Mouse (Mus musculus) heart, postnatal 4 days (tissue): Measurements from ENCODE around the gene Srsf9. TPM values are rescaled to one million over a fixed set of nuclear protein-coding genes. Genes with fewer than 3 reads are reported as not detected.
"Not testable (repeated sequence)": the region's sequence is repeated elsewhere in the genome, so short reads cannot be mapped to it uniquely, and the experiment has no call there.

Experiments used
- DNase-seq: peaks from one replicate; pipeline ENCODE4 v3.0.0; 2021
- total RNA-seq, 2 experiments: library from RNA; stranded (reverse); gene quantifications; 2 replicates each; pipeline ENCODE4 v1.2.3; 2021

Gene Srsf9
- 10 to 100 TPM; 39.1 to 42.4 TPM for total RNA-seq

GRCm38 (mm10) chr5:115326875-115327609, at the start of gene Srsf9:
TSS of gene Srsf9 (plus strand) at chr5:115327177.
- DNase-seq: peak; percentile 98

DNA sequence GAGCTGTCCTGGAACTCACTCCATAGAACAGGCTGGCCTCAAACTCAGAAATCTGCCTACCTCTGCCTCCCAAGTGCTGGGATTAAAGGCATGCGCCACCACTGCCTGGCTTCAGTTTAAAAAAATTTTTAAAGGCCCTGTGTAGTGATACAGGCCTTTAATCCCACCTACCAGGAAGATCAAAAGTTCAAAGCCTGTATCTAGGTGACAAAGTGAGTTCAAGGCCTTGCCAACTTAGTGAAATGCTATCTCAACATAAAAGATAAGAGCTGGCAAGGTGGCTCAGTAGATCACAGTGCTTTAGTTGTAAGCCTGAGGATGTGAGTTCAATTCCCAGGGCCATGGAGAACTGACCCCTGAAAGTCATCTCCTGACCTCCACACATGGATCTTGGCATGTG, 48.9 kb upstream of the Srsf9 start:
- DNase-seq: no peak

DNA sequence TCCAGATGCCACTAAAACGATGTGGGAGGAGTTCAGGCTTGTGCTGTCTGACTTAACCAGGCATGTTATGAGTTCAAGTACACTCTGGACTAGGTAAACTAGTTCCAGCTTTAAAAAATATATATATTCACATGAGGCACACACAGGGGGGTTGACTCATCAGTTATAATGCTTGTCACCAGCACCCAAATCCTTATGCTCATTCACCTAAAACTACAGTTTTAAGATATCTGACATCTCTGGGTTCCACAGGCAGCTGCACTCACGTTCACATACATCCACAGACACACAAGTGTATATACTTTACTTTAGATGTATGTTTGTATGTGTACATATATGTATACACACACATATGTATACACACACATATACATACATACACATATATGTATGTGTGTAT, 48.2 kb upstream of the Srsf9 start:
- DNase-seq: no peak

- DNase-seq: peak; percentile 90
Measured at GRCm38 (mm10) chr5:115279226-115280049, 47.5 kb upstream of the Srsf9 start, which contains the start of gene Coq5. TSS of gene Coq5 (plus strand) at chr5:115279666.

DNA sequence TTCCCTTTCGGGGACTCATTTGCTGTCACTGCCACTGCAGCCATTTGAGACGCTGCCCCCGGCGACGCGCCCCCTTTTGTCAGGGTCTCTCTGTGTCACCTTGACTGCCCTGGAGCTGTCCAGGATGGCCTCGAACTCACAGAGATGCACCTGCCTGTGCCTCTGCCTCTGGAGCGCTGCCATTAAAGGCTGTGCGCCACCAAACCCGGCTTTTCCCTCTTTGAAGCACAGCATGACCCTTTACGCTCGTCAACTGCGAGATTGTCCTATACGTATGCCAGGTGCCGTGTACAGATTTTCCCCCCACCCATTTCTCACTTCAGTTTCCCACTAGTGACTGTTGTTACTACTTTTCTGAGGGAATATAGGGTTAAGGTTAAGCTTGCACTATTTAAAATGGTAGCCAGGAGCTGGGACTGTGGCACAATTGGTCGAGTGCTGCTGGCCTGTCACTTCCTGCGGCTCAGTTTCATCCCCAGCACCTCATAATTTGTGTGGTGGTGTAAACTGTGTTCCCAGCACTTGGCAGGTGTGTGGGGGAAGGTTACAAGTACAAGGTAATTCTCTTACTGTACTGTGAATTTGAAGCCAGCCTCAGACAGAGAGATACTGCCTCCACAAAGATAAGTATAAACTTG, 46.8 kb upstream of the Srsf9 start:
- peak; percentile 48 for DNase-seq

GRCm38 (mm10) chr5:115284735-115285134, 42.2 kb upstream of the Srsf9 start:
- no peak for DNase-seq

DNA sequence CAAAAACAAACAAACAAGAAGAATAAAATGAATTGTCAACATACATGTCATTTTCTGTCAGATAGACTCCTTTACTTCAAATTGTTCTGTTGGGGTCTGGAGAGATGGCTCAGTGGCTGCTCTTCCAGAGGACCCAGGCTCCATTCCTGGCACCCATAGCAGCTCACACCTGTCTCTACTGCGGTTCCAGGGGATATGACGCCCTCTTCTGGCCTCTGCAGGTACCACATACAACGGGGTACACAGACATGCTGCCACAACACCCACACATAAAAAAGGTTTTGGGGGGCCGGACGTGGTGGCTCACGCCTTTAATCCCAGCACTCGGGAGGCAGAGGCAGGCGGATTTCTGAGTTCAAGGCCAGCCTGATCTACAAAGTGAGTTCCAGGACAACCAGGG, 32.8 kb upstream of the Srsf9 start:
- DNase-seq: peak; percentile 22

- DNase-seq: no peak
Measured at GRCm38 (mm10) chr5:115296347-115296746, 30.6 kb upstream of the Srsf9 start.

GRCm38 (mm10) chr5:115300035-115300744, 26.8 kb upstream of the Srsf9 start:
- DNase-seq: peak; percentile 75

- peak; percentile 100 for DNase-seq
Measured at GRCm38 (mm10) chr5:115300792-115301614, 26.0 kb upstream of the Srsf9 start, which contains the start of gene Dynll1. TSS of gene Dynll1 (minus strand) at chr5:115300999.

- DNase-seq: no peak
Measured at GRCm38 (mm10) chr5:115301615-115302014, 25.4 kb upstream of the Srsf9 start.

- DNase-seq: not testable (repeated sequence)
Measured at GRCm38 (mm10) chr5:115302190-115302589, 24.8 kb upstream of the Srsf9 start.

GRCm38 (mm10) chr5:115312354-115312753, 14.6 kb upstream of the Srsf9 start:
- no peak for DNase-seq

DNA sequence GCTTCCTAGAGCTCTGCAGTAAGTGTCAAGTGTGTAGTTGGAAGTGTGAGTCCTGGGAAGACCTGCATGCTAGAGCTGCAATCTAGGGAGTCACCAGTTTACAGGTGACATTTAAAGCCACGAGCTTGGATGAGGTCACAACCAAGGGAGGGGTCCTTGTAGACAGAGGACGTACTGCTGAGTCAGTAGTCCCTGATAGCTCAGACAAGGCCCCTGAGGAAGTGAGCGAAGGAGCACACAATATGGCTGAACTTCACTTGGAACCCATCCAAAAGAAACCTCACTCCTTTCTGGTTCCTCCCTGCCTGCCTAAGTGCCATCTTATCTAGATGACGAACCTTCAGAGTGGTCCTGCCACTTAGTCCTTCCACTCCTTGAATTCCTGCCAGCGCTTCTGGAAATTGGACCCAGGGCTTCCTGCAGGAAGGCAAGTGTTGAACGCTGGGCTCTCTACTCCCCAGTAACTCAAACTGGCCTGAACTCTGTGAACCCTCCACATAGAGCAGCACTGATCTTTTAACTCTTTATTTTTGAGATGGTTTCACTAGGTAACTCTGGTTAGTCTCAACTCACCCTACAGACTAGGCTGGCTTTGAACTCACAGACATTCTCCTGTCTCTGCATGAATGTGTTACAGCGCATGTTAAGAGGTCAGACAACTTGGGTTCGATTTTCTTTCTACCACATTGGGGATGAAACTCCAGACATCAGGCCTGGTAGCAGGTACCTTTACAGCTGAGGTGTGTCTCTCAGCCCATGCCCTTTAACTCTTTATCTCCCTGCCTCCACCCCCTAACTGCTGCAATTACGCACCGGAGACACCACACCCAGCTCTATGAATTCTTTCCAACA, 13.9 kb upstream of the Srsf9 start:
- DNase-seq: no peak

GRCm38 (mm10) chr5:115313668-115313943, 13.4 kb upstream of the Srsf9 start:
- no peak for DNase-seq

DNA sequence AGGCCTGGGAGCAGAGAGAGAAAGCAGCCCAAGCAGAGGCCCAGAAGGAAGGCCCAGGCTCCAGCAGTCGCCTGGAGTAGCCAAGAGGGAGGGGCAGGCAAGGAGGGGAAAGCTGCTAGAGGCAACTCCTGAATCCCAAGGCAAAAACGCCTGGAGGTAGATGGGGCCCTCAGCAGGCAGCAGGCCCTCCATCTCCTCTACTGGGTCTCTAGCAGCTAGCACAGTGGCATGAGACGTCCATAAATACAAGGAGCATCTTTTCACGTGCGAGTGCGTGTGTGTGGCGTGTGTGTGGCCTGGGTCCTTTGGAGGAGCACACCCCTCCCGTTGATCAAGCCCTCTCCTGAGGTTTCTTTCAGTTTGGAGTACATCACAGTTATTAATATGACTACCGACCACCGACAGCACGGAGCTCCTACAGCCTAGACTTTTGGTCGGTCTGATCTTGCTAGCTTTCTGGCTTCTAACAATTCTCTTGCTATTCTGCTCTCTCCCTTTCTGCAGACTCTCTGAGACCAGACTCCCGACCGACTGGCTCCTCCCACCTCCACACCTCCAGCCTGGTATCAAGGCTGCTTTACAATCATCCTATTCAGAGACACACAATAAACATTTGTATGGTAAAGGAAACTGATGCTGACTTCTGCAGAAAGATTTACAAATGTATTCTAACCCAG, 9.9 kb upstream of the Srsf9 start:
- no peak for DNase-seq

DNA sequence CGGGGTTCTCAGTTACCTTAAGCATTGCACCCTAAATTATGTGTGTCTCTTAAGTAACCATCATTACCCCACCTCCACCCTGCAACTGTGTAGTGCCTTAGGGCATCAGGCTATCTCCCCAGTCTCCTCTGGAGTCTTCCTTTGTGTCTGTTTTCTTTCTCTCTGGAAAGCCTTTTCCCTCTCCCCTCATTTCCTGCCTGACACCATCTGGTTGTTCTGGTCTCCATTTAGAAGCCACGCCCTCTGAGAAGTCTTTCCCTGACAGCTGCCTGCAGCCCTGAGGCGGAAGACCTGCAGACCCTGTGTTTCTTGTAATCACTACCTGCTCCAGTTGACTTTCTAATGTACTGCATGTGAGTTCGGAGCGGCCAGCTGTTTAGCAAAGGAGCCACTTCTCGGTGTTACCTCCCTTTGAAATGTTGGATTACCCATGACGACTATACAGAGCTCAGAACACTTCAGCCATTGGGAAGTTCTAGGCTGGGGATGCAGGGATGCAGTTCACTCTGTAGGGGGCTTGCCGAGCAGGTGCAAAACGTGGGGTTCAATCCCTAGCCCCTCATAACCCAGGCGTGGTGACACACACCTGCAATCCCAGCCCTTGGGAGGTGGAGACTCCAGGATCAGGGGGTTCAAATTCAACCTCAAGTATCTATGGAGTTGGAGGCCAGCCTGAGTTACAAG, 9.2 kb upstream of the Srsf9 start:
- DNase-seq: no peak

DNA sequence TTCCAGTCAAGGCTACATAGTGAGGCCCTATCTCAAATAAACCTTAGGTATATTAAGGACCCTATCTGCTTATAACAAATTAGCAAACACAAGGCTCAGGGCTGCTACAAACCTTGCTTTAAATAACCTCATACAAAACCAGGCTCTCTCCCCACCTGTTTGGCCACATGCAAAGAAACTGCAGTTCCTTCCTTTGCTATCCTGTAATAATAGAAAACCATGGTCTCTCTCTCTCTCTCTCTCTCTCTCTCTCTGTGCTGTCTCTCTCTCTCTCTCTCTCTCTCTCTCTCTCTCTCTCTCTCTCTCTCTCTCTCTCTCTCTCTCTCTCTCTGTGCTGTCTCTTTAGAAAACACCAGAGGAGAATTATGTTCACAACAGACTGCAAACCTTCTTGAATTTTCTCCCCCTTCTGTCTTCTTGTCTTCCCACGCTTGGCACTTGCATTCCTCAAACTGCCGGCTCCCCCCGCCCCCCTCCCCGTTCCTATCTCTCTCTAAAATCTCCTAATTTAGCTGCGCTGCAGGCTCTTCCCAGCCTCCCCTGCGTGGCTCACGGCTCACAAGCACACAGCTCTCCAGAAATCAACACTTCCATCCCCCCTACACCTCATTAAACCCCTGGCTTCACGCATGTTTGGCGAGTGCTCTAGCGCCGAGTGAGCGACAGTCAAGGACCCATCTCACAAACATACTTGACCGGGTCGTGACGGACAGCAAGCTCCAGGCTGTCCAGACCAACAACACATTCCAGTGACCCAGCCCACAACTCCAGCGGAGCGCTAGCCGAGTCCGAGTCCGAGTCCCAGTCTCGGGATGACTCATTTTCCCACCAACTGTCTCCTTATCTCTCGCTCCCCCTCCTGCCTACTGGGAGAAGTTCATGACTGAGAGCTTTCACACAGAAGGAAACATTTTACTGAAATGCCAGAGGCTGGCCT, 7.7 kb upstream of the Srsf9 start:
- peak; percentile 79 for DNase-seq
